Mouse (Mus musculus) ES-E14 (cell line): ENCODE measurements around the gene Otulin.

Experiments
- CHD2 ChIP-seq: IDR thresholded peaks from 2 replicates; pipeline ENCODE4 v1.6.1; 2014; ENCODE audit warnings: mild to moderate bottlenecking, low read depth, low read length, inconsistent platforms
- MAFK ChIP-seq: IDR thresholded peaks from 2 replicates; pipeline ENCODE4 v1.6.1; 2014; ENCODE audit warnings: mild to moderate bottlenecking, low read depth, low read length, inconsistent platforms; ENCODE audit not compliant: insufficient read depth
- ZC3H11A ChIP-seq: IDR thresholded peaks from 2 replicates; pipeline ENCODE4 v1.6.1; 2012; ENCODE audit warnings: low read depth, mild to moderate bottlenecking, inconsistent platforms, low read length, borderline replicate concordance
- ZNF384 ChIP-seq: IDR thresholded peaks from 2 replicates; pipeline ENCODE4 v1.6.1; 2012; ENCODE audit warnings: low read depth, low read length, inconsistent platforms

DNA sequence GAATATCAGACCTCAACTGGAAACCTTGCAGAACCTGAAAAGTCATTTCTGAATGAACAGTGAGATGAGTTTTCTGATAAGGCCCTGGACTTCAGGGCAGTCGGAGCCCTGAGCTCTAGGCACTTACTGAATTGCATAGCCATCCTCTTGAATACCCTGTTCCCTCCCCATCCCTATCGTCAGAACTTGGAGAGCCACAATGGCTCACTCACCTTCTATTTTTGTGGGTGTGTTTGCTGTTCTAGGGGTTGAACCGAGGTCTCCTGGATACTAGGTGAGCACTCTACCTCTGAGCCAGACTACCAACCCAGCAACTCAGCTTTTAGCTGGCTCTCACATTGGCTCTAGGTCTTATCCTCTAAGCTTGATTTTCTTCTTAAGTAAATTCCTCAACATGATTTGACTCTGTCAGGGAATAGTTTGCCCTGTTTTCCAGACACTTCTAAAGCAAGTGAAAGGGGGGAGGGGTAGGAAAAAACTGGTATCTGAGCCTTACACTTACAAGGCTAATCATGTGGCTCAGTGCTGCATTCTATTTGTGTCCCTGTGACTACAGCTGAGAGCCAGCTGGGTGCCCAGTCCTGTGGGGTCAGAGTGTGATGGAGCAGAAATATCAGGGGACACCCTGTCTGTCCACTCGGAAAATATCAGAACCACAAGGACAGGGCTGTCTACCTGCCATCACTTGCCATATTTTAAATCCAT lies 92.8 kb downstream of the Otulin start:
- no peak for TF ChIP-seq ZC3H11A
- TF ChIP-seq MAFK: no peak
- TF ChIP-seq CHD2: no peak
- no peak for TF ChIP-seq ZNF384
